Mouse (Mus musculus) liver, embryonic 16.5 days (tissue): ENCODE data around the gene Spata33. TPM values are rescaled to one million over a fixed set of nuclear protein-coding genes. Genes with fewer than 3 reads are reported as not detected.
"Not testable (repeated sequence)": the region's sequence is repeated elsewhere in the genome, so short reads cannot be mapped to it uniquely, and the experiment has no call there.

Source experiments
- ATAC-seq: fragments of 200-750 bp; cut with Nextera tagmentation; 2 replicates; pipeline ENCODE4 v1.8.0; 2017; ENCODE audit warnings: low read depth, mild to moderate bottlenecking, moderate number of reproducible peaks, moderate library complexity
- H3K27ac ChIP-seq: fragments of 300-500 bp; sonication (generic); 2 replicates; pipeline ENCODE4 v1.5.1; 2014; ENCODE audit warnings: mild to moderate bottlenecking, low read length
- H3K27me3 ChIP-seq: fragments of 300-500 bp; sonication (generic); 2 replicates; pipeline ENCODE4 v1.6.1; 2014; ENCODE audit warnings: low read depth, low read length, mixed read lengths; ENCODE audit not compliant: control insufficient read depth, insufficient read depth
- H3K36me3 ChIP-seq: fragments of 300-500 bp; sonication (generic); 2 replicates; pipeline ENCODE4 v1.6.1; 2014; ENCODE audit warnings: mild to moderate bottlenecking; ENCODE audit not compliant: control insufficient read depth, insufficient read depth
- H3K4me1 ChIP-seq: fragments of 300-500 bp; sonication (generic); 2 replicates; pipeline ENCODE4 v1.6.1; 2014; ENCODE audit warnings: low read depth, low read length, mixed read lengths; ENCODE audit not compliant: control insufficient read depth
- H3K4me2 ChIP-seq: fragments of 300-500 bp; sonication (generic); 2 replicates; pipeline ENCODE4 v1.6.1; 2014; ENCODE audit warnings: low read depth, low read length, mixed read lengths
- H3K4me3 ChIP-seq: fragments of 300-500 bp; sonication (generic); 2 replicates; pipeline ENCODE4 v1.5.1; 2014; ENCODE audit warnings: low read depth, mild to moderate bottlenecking, low read length
- H3K9ac ChIP-seq: fragments of 300-500 bp; sonication (generic); 2 replicates; pipeline ENCODE4 v1.6.1; 2014; ENCODE audit warnings: low read depth, low read length
- H3K9me3 ChIP-seq: fragments of 300-500 bp; sonication (generic); replicated peaks from 2 replicates; pipeline ENCODE4 v1.6.1; 2016; ENCODE audit warnings: low read length; ENCODE audit not compliant: control insufficient read depth
- WGBS: fragments of 180-500 bp; shearing (Covaris S2); extraction: QIAGEN DNeasy Blood & Tissue Kit; methylation state at CpG from one replicate; pipeline ENCODE4 v1.1.7; 2014; ENCODE audit not compliant: insufficient replicate concordance; 5-methylcytosine and 5-hydroxymethylcytosine counted together
- polyA plus RNA-seq: library from polyadenylated mRNA; unstranded; fragments of >200 nt; fragmentation: Nextera tagmentation; extraction: Ambion mirVana; gene quantifications from 2 replicates; pipeline ENCODE4 v1.2.1, GENCODE M21; 2015

Spata33 gene
- polyA plus RNA-seq, 1 experiment from 2014 or later, result 0.14 TPM

DNA sequence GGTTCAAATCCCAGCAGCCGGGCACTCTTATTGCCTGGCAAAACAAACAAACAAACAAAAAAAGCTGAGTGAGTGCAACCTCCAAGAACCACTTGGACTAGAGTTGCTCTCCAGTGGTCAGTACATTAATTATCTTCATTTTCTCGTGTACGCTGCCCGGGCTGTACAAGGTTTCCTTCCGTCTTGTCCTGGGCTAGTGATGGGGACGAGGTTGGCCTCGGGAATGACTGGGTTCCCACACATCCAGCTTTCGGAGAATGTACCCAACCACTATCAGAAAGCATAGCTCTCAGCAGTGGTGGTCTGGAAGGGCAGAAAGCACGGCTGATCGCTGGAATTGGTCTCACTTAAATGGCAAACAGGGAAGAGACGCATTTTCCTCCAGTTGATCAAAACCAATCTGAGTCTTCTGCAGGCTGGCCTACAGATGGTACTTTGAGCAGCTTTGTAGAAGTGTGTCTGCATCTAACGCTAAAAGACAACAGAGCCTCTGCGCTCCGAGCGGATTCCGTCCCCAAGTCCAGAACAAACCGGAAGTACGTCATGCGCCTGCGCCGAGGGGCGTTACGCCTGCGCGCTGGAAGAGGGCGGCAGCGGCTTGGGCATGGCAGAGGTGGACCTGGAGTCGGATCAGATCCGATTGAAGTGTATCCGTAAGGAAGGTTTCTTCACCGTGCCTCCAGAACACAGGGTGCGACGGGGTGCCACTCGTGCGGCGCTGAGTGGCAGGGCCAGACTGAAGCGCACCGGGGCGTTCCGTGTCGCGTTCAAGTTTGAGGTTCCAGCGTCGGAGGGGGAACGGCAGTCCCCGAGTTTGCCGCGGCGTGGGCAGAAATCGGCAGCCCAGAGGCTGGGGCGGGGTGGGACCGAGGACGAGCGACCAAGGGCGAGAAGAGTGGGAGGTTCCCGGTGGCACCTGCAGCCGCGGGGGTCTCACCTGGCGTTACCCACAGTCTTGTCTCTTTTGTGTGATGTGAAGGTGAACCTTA lies 11.9 kb downstream of the Spata33 start, which contains the start of gene Cdk10:
Gene Cdk10 (plus strand): TSS at position 565 of the 989 bp plus-strand sequence.
- 2% methylated on average over 59 of the region's 59 CpGs for WGBS
- H3K27ac ChIP-seq, result peak within 1 kb of the TSS; percentile 71
- H3K4me2 ChIP-seq, result peak within 1 kb of the TSS; percentile 99
- H3K9me3 ChIP-seq, result no peaks in the 10 kb centered on the region
- 0 out of 2 replicates have a peak, but pooled peaks cover 4% of the 10 kb centered on the region for H3K36me3 ChIP-seq
- no peaks in the 10 kb centered on the region for H3K27me3 ChIP-seq
- H3K4me1 ChIP-seq, result peaks cover 14% of the 10 kb centered on the region
- H3K4me3 ChIP-seq, result peak within 1 kb of the TSS; percentile 84
- ATAC-seq, result peak; percentile 91
- H3K9ac ChIP-seq, result peak within 1 kb of the TSS; percentile 69

DNA sequence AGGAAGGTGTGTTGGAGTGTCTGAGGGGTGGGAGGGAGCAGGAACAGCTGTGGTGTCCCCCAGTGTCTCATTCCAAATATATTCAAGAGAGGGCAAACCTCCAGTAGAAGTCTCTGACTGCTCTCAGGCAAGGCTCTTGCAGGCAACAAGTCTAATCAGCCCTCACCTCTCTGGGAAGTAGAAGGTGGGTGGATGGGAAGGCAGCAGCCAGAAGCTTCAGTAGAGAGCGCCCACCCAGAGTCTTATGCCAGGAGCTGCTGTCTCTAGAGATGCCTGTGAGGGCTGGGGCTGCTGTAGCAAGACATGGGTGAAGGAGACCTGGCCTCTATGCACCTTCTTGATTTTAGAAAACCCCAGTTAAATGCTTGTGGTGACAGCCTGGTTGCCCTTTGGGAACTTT lies 15.8 kb downstream of the Spata33 start:
- 76% methylated on average over 1 of the region's 1 CpGs for WGBS
- H3K27me3 ChIP-seq, result no peaks in the 10 kb centered on the region
- peaks cover 14% of the 10 kb centered on the region for H3K4me1 ChIP-seq
- no peak overlapping the region for H3K9ac ChIP-seq
- H3K4me3 ChIP-seq, result no peak overlapping the region
- no peak for ATAC-seq
- no peak overlapping the region for H3K4me2 ChIP-seq
- H3K36me3 ChIP-seq, result 0 out of 2 replicates have a peak, but pooled peaks cover 4% of the 10 kb centered on the region
- no peaks in the 10 kb centered on the region for H3K9me3 ChIP-seq
- H3K27ac ChIP-seq, result no peak overlapping the region

DNA sequence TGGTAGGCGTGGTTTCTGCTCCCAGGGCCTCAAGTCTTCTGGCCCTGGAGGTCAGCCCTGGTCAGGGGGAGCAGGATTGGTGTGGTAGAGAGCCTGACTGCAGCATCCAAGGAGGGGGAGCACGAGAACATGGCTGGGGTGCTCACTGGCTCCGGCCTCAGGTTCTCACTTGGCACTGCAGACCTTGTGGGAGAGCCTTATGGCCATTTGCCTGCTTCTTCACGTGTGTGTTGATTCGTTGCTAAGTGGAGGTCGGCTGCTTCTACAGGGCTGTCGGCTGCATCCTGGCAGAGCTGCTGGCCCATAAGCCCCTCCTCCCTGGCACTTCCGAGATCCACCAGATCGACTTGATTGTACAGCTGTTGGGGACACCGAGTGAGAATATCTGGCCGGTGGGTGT lies 17.7 kb downstream of the Spata33 start:
- H3K4me1 ChIP-seq, H3K9me3 ChIP-seq, H3K9ac ChIP-seq, H3K4me2 ChIP-seq, H3K36me3 ChIP-seq, ATAC-seq, H3K27ac ChIP-seq, H3K27me3 ChIP-seq, H3K4me3 ChIP-seq: not testable (repeated sequence)
- 67% methylated on average over 9 of the region's 11 CpGs for WGBS

DNA sequence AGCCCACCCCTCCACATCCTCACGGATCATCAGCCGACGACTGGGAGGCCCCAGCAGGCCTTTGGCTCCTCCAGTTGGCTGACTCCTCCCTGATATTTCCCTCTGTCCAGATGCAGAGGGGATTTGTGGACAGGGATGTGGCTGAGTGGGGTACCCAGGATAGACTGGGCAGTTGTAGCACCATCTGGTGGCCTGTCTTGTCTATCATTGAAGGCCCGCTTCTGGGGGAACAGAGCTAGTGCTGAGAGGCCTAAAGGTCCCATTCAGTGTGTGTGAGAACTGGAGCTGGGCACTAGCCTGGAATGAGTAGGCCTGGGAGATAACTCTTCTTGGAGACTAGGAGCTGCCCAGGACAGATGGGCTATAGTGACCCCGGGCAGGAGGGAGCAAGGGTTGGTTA lies 19.1 kb downstream of the Spata33 start:
- H3K36me3 ChIP-seq, result 0 out of 2 replicates have a peak, but pooled peaks cover 4% of the 10 kb centered on the region
- no peak overlapping the region for H3K9ac ChIP-seq
- H3K27me3 ChIP-seq, result peaks cover 15% of the 10 kb centered on the region
- WGBS, result 59% methylated on average over 5 of the region's 5 CpGs
- no peak overlapping the region for H3K4me2 ChIP-seq
- ATAC-seq, result no peak
- H3K4me3 ChIP-seq, result no peak overlapping the region
- H3K9me3 ChIP-seq, result no peaks in the 10 kb centered on the region
- H3K4me1 ChIP-seq, result peaks cover 18% of the 10 kb centered on the region
- no peak overlapping the region for H3K27ac ChIP-seq

DNA sequence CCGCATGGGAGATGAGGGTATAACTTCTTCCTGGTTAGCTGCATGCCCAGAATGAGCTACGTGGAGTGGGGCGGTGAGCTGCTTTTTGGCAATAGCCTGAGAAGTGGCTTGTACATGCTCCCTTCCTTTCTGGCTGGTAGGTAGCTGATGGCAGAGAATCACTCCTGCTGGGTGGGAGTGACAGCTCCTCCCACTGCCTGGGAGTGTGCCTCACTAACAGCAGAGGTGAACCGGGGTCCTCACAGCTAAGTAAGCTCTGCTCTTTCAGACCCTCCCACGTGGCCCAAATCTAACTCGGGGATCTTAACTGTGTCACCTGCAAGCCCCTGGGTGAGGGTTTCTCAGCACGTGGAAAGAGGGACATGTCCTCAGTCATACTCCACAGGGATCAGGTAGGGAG lies 19.9 kb downstream of the Spata33 start:
- Histone ChIP-seq H3K9ac (no peak overlapping the region), H3K9me3 (no peaks in the 10 kb centered on the region), H3K27ac (no peak overlapping the region), H3K36me3 (0 out of 2 replicates have a peak, but pooled peaks cover 4% of the 10 kb centered on the region), H3K4me1 (peaks cover 18% of the 10 kb centered on the region), H3K27me3 (peaks cover 15% of the 10 kb centered on the region), H3K4me3 (no peak overlapping the region), H3K4me2 (no peak overlapping the region)
- no peak for ATAC-seq
- 43% methylated on average over 7 of the region's 7 CpGs for WGBS

- H3K4me1 ChIP-seq, result peaks cover 18% of the 10 kb centered on the region
- no peak overlapping the region for H3K9ac ChIP-seq
- no peaks in the 10 kb centered on the region for H3K9me3 ChIP-seq
- no peak overlapping the region for H3K4me2 ChIP-seq
- no peak overlapping the region for H3K27ac ChIP-seq
- ATAC-seq, result no peak
- peaks cover 15% of the 10 kb centered on the region for H3K27me3 ChIP-seq
- H3K36me3 ChIP-seq, result no peaks in the 10 kb centered on the region
- 64% methylated on average over 13 of the region's 13 CpGs for WGBS
- H3K4me3 ChIP-seq, result no peak overlapping the region
Observed at GRCm38 (mm10) chr8:123233300-123233699, 20.7 kb downstream of the Spata33 start.

DNA sequence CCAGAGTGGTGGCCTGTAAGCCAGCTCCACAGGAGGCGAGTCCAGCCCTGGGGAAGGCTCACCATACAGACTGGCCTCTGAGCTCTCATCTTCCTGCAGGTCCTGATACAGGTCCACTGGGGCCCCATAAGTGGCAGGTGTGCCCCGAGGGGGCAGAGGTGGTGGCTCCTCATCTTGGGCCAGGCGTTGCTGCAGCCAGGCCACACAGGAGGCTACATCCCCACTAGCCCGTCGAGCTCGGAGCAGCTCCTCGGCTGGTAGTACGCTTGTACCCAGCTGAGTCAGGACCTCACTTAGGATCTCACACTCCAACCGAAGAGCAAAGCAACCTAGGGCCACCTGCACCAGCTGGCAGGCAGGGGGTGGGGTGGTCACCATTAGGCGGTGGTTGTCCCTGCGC lies 21.1 kb downstream of the Spata33 start:
- peaks cover 15% of the 10 kb centered on the region for H3K27me3 ChIP-seq
- no peak overlapping the region for H3K27ac ChIP-seq
- H3K36me3 ChIP-seq, result no peaks in the 10 kb centered on the region
- 70% methylated on average over 11 of the region's 11 CpGs for WGBS
- ATAC-seq, result no peak
- H3K4me1 ChIP-seq, result peaks cover 18% of the 10 kb centered on the region
- no peak overlapping the region for H3K4me3 ChIP-seq
- no peaks in the 10 kb centered on the region for H3K9me3 ChIP-seq
- H3K9ac ChIP-seq, result no peak overlapping the region
- no peak overlapping the region for H3K4me2 ChIP-seq

DNA sequence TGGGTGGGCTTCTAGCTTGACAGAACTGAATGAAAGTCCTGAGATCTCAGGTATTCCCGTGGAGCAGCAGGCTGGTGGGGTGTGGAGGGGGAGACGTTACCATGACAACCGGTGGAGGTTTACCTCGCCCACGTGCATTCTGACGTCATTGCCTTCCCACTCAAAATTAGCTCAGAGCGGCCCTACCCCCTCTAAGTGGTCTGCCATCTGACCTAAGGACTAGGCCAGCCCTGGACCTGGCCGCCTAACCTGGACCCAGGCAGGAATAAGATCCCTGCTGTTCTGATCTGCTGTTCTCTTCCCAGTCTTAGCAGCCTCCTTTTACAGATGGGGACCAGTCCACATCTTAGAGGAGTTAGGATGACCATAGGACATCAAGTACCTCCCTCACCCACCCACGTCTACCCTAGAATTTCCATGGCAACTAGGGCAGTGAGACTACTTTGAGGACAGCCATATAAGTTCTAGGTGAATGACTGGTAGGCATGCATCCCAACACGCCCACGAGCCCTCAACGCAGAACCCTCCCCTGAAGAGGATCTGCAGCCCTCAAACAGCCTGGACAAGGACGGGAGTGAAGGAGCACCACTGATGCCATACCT lies 22.4 kb downstream of the Spata33 start:
- Histone ChIP-seq H3K4me1 (peaks cover 18% of the 10 kb centered on the region), H3K9me3 (no peaks in the 10 kb centered on the region), H3K27me3 (peaks cover 15% of the 10 kb centered on the region), H3K27ac (no peak overlapping the region), H3K4me3 (peak overlapping the region; percentile 70), H3K4me2 (peak overlapping the region; percentile 94), H3K36me3 (no peaks in the 10 kb centered on the region), H3K9ac (peak overlapping the region; percentile 61)
- WGBS, result 31% methylated on average over 13 of the region's 13 CpGs
- no peak for ATAC-seq
